Mouse (Mus musculus) E14TG2a.4 (cell line): ENCODE results near the gene I830077J02Rik.

Experiments used
- CTCF ChIP-seq: conservative IDR thresholded peaks from 2 replicates; pipeline ENCODE4 v1.5.1; 2014; ENCODE audit warnings: low read length
- NANOG ChIP-seq: IDR thresholded peaks from 2 replicates; pipeline ENCODE4 v1.6.1; 2014; ENCODE audit warnings: borderline replicate concordance, low read length, mixed read lengths
- POU5F1 ChIP-seq: IDR thresholded peaks from 2 replicates; pipeline ENCODE4 v1.6.1; 2014; ENCODE audit warnings: low read length, borderline replicate concordance

DNA sequence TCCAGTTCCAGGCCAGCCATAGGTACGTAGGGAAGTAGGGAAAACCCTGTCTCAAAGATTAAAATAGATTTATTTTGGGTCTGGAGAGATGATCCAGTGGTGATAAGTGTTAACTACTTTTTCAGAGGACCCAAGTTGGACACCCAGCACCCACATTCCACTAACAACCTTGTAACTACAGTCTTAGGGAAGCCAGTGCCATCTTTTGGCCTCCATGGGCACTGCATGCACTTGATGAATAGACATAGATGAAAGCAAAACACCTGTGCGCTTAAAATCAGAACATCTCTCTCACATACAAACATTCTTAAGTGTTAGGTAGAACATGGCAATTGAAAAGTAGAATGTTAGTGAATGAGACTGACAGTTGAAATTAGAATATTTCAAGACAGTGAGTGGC is 28.2 kb upstream of the I830077J02Rik start:
- TF ChIP-seq POU5F1 = no peak
- no peak for TF ChIP-seq NANOG
- peak; percentile 49 for TF ChIP-seq CTCF
